Mouse (Mus musculus) liver, postnatal 0 days (tissue): ENCODE data around the gene Ripk3. TPM values are rescaled to one million over a fixed set of nuclear protein-coding genes. Genes with fewer than 3 reads are reported as not detected.

Source experiments
- ATAC-seq: fragments of 200-750 bp; cut with Nextera tagmentation; 2 replicates; pipeline ENCODE4 v1.8.0; 2017; ENCODE audit warnings: mild to moderate bottlenecking, moderate library complexity
- DNase-seq: peaks from one replicate; pipeline ENCODE4 v3.0.0-alpha.2; 2016
- H3K27ac ChIP-seq: fragments of 300-500 bp; sonication (generic); 2 replicates; pipeline ENCODE4 v1.5.1; 2014; ENCODE audit warnings: antibody characterized with exemption, moderate library complexity, mild to moderate bottlenecking, low read depth
- H3K27me3 ChIP-seq: fragments of 300-500 bp; sonication (generic); 2 replicates; pipeline ENCODE4 v1.6.1; 2014; ENCODE audit warnings: low read length, control low read depth, mixed read lengths; ENCODE audit not compliant: insufficient read depth
- H3K36me3 ChIP-seq: fragments of 300-500 bp; sonication (generic); replicated peaks from 2 replicates; pipeline ENCODE4 v1.6.1; 2014; ENCODE audit warnings: mild to moderate bottlenecking, control low read depth, low read length, moderate library complexity, mixed read lengths; ENCODE audit not compliant: insufficient read depth
- H3K4me1 ChIP-seq: fragments of 300-500 bp; sonication (generic); 2 replicates; pipeline ENCODE4 v1.6.1; 2014; ENCODE audit warnings: antibody characterized with exemption, mild to moderate bottlenecking, control low read depth; ENCODE audit not compliant: insufficient read depth
- H3K4me2 ChIP-seq: fragments of 300-500 bp; sonication (generic); 2 replicates; pipeline ENCODE4 v1.6.1; 2014; ENCODE audit warnings: low read depth, mild to moderate bottlenecking, low read length, moderate library complexity, mixed read lengths
- H3K4me3 ChIP-seq: fragments of 300-500 bp; sonication (generic); 2 replicates; pipeline ENCODE4 v1.5.1; 2014; ENCODE audit warnings: low read depth, low read length
- H3K9ac ChIP-seq: fragments of 300-500 bp; sonication (generic); replicated peaks from 2 replicates; pipeline ENCODE4 v1.6.1; 2014; ENCODE audit warnings: mild to moderate bottlenecking, moderate library complexity
- H3K9me3 ChIP-seq: fragments of 300-500 bp; sonication (generic); 2 replicates; pipeline ENCODE4 v1.6.1; 2016; ENCODE audit warnings: mild to moderate bottlenecking, control low read depth, low read length, mixed read lengths
- CTCF ChIP-seq: sonication (generic); IDR thresholded peaks from 2 replicates; pipeline ENCODE4 v1.5.1; 2016; ENCODE audit warnings: antibody characterized with exemption, low read depth
- EP300 ChIP-seq: IDR thresholded peaks from 2 replicates; pipeline ENCODE4 v1.6.1; 2016; ENCODE audit warnings: antibody characterized with exemption, low read depth, mild to moderate bottlenecking
- WGBS: fragments of 180-500 bp; shearing (Covaris S2); extraction: QIAGEN DNeasy Blood & Tissue Kit; methylation state at CpG from one replicate; pipeline ENCODE4 v1.1.7; 2014; ENCODE audit not compliant: insufficient replicate concordance; 5-methylcytosine and 5-hydroxymethylcytosine counted together
- polyA plus RNA-seq: library from polyadenylated mRNA; unstranded; fragments of >200 nt; fragmentation: Nextera tagmentation; extraction: Ambion mirVana; gene quantifications from 2 replicates; pipeline ENCODE4 v1.2.1, GENCODE M21; 2015

Gene Ripk3
- polyA plus RNA-seq, 1 experiment from 2014 or later: 10.3 TPM

DNA sequence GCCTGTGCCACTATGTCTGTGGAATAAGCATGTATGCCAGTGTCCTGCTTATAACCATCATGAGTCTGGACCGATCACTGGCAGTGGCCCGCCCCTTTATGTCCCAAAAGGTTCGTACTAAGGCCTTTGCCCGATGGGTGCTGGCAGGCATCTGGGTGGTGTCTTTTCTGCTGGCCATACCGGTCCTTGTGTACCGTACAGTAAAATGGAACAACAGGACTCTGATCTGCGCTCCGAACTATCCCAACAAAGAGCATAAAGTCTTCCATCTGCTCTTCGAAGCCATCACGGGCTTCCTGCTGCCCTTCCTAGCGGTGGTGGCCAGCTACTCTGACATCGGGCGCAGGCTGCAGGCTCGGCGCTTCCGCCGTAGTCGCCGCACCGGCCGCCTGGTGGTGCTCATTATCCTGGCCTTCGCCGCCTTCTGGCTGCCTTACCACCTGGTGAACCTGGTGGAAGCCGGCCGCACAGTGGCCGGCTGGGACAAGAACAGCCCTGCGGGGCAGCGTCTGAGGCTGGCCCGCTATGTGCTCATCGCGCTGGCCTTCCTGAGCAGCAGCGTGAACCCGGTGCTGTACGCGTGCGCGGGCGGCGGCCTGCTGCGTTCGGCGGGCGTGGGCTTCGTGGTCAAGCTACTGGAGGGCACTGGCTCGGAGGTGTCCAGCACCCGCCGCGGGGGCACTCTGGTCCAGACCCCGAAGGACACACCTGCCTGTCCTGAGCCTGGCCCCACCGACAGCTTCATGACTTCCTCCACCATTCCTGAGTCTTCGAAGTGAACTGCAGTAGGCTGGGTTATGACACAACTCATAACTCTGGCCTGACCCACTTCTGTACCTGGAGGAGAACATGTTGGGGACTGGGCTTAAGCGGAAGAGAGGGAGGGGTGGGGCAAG, 20.9 kb downstream of the Ripk3 start:
- ATAC-seq (peak; percentile 71), DNase-seq (peak; percentile 71)
- Histone ChIP-seq H3K9me3 (no peaks in the 10 kb centered on the region), H3K9ac (peak overlapping the region; percentile 59), H3K36me3 (no peaks in the 10 kb centered on the region), H3K27ac (no peak overlapping the region; the same call in 1 of the 2 replicates), H3K4me3 (peak overlapping the region; percentile 41), H3K4me1 (peaks cover 14% of the 10 kb centered on the region), H3K27me3 (peaks cover 14% of the 10 kb centered on the region; the same call in 1 of the 2 replicates), H3K4me2 (peak overlapping the region; percentile 68)
- 10% methylated on average over 52 of the region's 52 CpGs for WGBS
- TF ChIP-seq CTCF (peak; percentile 62), EP300 (no peak)

DNA sequence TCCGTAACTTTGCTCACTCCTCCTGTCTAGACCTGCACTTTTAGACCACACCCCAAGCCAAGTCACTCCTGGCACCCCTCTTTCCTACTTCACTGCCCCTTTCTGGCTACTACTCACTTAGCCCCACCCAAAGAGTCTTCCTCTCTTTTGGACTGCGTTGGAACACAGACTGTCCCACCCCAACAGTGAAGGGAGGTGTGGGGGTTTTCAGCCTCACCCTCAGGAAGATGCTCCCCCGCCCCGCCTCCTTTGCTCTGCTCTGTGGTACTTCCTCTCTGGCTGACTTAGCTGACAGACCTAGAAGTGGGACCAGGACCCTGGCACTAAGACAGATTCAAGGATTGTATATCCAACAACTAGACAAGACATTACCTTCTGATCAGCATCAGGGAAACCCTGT, 23.0 kb downstream of the Ripk3 start, which contains the start of gene Ltb4r1:
Ltb4r1 (plus strand) TSS at position 267 of the 400 bp plus-strand sequence.
- H3K4me1 ChIP-seq: peaks cover 26% of the 10 kb centered on the region
- H3K36me3 ChIP-seq: no peaks in the 10 kb centered on the region
- H3K9me3 ChIP-seq: no peaks in the 10 kb centered on the region
- 30% methylated on average over 4 of the region's 4 CpGs for WGBS
- TF ChIP-seq EP300: no peak
- TF ChIP-seq CTCF: no peak
- H3K27ac ChIP-seq: peak within 1 kb of the TSS; percentile 69
- H3K27me3 ChIP-seq: peaks cover 31% of the 10 kb centered on the region
- no peak for ATAC-seq
- peak; percentile 48 for DNase-seq
- peak within 1 kb of the TSS; percentile 42 for H3K4me2 ChIP-seq
- H3K4me3 ChIP-seq: peak within 1 kb of the TSS; percentile 14
- no peak within 1 kb of the TSS for H3K9ac ChIP-seq

DNA sequence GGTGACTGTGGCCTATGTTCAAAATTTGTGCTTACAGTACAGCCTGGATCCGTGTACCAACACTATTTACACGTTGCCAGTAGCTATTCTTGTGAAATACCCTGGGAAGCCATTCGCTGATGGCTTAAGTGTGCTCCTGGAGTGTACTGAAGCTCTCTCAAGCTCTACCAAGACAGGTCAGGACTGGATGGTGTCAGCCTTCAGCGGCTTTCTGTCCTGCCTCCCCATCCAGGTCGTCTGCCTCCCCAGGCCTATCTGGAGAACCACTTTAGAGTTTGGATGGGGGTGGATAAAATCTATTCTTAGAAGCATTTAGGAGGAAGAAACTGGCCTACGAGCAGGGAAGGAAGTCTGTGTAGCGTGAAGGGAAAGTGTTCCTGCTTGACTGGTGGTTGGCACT, 25.5 kb downstream of the Ripk3 start:
- no peak for TF ChIP-seq EP300
- no peak for TF ChIP-seq CTCF
- Histone ChIP-seq H3K9me3 (no peaks in the 10 kb centered on the region), H3K36me3 (no peaks in the 10 kb centered on the region), H3K4me3 (no peak overlapping the region), H3K9ac (peak overlapping the region; percentile 67), H3K27me3 (peaks cover 23% of the 10 kb centered on the region), H3K4me1 (peaks cover 30% of the 10 kb centered on the region), H3K27ac (peak overlapping the region; percentile 69), H3K4me2 (peak overlapping the region; percentile 88; the same call in 1 of the 2 replicates)
- 25% methylated on average over 7 of the region's 7 CpGs for WGBS
- ATAC-seq (peak; percentile 6; the same call in 1 of the 2 replicates), DNase-seq (no peak)

GRCm38 (mm10) chr14:55762001-55762821, 26.5 kb downstream of the Ripk3 start:
- Histone ChIP-seq H3K9me3 (no peaks in the 10 kb centered on the region), H3K9ac (peak overlapping the region; percentile 67), H3K36me3 (no peaks in the 10 kb centered on the region), H3K4me2 (peak overlapping the region; percentile 88), H3K27ac (peak overlapping the region; percentile 69), H3K27me3 (peaks cover 18% of the 10 kb centered on the region), H3K4me3 (peak overlapping the region; percentile 51), H3K4me1 (peaks cover 26% of the 10 kb centered on the region)
- DNase-seq: peak; percentile 50
- ATAC-seq: peak; percentile 26
- peak; percentile 30 for TF ChIP-seq CTCF
- no peak for TF ChIP-seq EP300
- WGBS: 2% methylated on average over 69 of the region's 77 CpGs

DNA sequence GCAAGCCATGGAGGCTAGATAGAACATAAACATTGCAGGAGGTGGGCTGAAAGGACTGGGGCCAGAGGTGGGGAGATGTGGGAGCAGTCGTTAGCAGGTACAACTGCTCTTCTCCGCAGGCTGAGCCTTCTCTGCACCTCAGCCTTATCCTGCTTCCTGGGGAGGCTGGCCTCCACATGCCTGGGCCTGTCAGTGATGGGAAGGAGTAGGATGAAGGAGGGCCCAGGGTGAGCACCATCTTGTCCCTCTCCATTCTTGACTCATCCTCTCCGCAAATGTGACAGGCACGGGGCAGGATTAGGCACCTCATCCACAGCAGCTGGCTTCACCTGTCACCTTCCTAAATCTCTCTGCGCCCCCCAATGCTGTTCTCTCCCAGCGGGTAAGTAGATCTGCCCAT, 27.5 kb downstream of the Ripk3 start, which contains the start of gene Ltb4r2:
Ltb4r2 (plus strand) TSS at position 266 of the 400 bp plus-strand sequence.
- H3K9ac ChIP-seq: peak within 1 kb of the TSS; percentile 67
- peak within 1 kb of the TSS; percentile 51 for H3K4me3 ChIP-seq
- peak within 1 kb of the TSS; percentile 69 for H3K27ac ChIP-seq
- DNase-seq (no peak), ATAC-seq (no peak)
- peaks cover 28% of the 10 kb centered on the region for H3K4me1 ChIP-seq
- peak within 1 kb of the TSS; percentile 88 for H3K4me2 ChIP-seq
- WGBS: 74% methylated on average over 6 of the region's 6 CpGs
- 0 out of 2 replicates have a peak, but pooled peaks cover under 1% of the 10 kb centered on the region for H3K36me3 ChIP-seq
- no peaks in the 10 kb centered on the region for H3K9me3 ChIP-seq
- H3K27me3 ChIP-seq: peaks cover 17% of the 10 kb centered on the region; the same call in 1 of the 2 replicates
- TF ChIP-seq EP300 (no peak), CTCF (no peak)
